Mouse (Mus musculus) left cerebral cortex, postnatal 4 days (tissue): ENCODE measurements at regions not wholly inside any gene's neighbourhood (a gene's known extent, or its start where the extent isn't known, plus 50 kb on each side); places are given as distances from the start of the nearest gene placed in this dataset.

Experiments used
- DNase-seq: peaks from one replicate; pipeline ENCODE4 v3.0.0-alpha.2; 2022
- intact Hi-C: fragments of 180-260 bp; cut with DNase I; formaldehyde crosslinking; loops from one replicate; pipeline ENCODE4 v1.15.1; 2025

DNA sequence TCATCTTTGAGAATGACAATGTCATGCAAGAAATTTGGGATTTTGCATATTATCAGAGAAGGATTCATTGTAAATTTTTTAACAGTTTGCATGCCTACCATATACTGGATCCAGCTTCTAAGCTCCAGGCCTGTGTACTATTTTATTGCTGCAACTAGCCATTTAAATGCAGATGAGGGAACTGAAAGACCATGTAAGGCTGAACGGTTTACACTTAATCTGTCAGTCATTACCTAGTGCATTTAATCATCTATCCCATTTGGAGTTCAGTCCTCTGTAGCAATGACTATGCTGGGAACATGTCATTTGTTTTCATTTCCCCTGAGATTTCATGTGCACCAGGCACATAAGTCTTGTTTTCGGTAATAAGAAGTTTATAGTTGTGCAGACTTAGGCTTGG, 631.8 kb upstream of the Gm21961 start:
- DNase-seq, result no peak
- intact Hi-C loops, result no loop called here

DNA sequence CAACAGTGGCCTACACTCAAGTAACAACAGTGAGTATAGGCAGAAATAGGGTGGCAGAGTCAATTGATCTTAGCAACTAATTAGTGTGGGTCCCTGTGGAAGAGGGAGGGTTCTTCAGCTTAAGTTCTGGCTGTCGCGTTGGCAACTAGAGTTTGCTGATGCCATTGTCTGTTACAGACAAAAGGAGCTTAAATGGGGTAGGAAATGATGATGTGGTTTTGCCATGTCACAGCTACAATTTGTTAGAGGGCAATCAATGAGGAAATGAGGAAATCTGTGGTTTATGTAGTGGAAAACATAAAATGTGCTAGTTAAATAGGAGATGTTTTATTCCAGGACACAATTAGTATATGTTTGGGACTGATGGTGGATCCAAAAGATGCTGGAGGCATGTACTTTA, 624.8 kb upstream of the Gm21961 start:
- no peak for DNase-seq
- intact Hi-C loops, result loop anchor here (5.0 kb wide), 3 partner anchors 447 to 957 kb away; no protein-coding TSS in a partner anchor

DNA sequence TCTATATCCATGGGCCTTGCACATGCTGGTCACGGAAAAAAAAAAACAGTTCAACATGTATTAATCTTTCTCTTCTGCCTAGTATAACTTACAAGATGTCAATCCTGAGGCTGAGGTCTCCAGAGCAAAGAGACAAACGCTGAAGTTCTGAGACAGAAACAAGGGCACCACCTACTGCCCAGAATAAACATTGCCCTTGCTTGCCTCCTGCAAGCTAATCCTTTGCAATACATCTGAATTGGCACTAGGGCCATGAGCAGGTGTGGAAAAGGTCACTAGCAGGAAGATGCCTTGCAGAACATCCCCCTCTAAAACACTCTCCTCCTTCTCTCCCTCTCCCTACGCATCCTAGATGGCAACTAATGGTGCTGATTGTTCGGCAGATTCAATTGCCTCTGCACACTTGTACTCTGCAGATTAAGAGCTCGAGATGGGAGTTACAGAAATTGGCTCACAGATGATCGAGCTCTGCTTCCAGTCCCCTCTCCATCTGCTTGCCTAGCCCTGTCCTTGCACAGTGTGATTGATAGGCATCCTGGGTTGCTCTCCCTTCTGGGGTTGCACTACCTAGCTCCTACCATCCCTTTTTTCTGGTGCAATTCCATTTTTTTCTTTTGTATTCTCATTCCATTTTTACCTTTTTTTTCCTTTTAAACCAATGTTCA, 622.9 kb upstream of the Gm21961 start:
- intact Hi-C loops, result loop anchor here (5.0 kb wide), 3 partner anchors 445 to 955 kb away; no protein-coding TSS in a partner anchor
- DNase-seq, result peak; percentile 75

DNA sequence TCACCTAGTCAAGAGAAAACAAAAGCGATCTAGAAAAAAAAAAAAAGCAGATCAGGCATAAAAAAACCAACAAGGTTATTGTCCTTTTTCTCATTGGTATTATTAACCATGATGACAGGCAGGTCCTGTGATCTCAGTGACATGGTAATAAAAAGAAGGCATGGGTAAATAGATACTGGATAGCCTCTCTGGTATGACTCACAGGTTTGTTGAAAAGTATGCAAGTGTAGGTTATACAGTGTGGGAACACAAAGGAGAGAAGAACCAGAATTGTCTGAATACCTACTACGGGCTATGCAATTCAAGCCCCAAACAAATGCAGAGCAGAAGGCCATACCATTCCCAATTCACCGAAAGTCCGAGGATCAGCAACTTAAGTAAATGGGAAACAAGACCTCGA, 617.7 kb upstream of the Gm21961 start:
- DNase-seq, result no peak
- intact Hi-C loops, result no loop called here

DNA sequence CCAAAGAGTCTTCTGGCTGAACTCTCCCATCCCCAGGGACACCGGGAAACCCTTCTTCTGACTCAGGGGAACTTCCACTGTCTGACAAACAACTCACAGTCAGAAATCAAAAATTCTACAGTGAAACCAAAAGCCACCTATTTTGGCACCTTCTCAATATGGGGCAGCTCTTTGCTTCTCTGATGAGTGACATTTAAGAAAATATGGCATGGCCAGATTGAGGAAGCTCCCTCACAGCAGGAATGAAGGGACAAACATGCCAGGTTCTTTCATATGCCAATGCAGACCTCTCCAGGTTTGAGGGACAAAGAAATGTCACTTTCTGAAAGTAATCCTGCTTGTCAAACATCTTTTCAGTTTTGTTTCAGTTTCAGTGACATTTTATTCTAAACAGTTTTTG, 615.8 kb upstream of the Gm21961 start:
- no peak for DNase-seq
- intact Hi-C loops, result no loop called here

DNA sequence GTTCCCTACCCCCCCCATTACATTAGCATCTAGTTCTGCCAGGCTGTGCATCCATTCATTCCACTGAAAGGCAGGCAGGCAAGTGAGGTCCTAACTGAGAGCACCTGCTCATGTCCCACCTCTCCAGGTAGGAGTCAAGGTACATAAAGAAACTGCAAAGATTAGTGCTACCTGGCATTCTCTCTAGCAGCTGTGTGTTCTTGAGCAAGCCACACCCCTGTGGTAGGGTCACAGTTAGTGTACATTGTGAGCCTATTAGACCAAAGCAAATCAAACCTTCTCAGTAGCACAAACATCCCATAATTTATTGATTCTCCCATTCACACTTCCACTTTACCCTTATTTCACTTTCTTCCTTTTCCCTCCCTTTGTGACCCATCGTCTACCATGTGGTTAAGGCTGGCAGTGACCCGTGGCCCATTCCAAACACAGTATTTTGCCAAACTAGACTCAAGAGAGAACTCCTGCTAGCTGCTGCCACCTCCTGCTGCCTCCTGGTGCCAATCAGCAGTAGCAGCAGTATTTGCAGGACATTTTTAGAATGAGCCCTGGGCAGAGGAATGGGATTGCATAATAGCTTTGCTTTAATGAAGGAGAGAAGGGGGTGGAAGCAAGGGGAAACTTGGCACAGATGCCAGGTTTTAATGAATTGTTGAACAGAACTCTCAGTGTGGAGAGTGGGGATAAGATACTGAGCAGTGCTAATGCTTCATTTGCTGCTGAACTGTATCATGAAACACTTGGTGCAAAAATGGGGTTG, 578.2 kb upstream of the Gm21961 start:
- intact Hi-C loops, result no loop called here
- DNase-seq, result peak; percentile 29

DNA sequence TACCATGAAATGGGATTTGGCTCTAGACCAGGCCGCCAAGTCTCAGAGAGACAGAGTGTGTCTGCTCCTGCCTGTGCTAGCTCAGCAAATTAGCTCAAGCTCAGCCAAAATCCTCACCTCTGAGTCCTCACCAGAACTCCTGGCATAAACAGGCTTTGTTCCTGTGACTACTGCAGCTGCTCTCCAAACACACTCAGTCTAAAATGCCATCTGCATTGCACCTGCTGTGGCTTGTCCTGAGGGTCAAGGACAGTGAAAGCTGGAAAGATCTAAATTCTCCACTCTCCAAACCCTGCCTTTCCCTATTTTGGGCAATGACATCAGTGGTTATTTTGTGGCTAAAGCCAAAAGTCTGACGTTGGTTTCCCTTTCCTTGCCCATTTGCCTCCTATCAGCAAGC, 570.9 kb upstream of the Gm21961 start:
- peak; percentile 58 for DNase-seq
- intact Hi-C loops, result no loop called here

DNA sequence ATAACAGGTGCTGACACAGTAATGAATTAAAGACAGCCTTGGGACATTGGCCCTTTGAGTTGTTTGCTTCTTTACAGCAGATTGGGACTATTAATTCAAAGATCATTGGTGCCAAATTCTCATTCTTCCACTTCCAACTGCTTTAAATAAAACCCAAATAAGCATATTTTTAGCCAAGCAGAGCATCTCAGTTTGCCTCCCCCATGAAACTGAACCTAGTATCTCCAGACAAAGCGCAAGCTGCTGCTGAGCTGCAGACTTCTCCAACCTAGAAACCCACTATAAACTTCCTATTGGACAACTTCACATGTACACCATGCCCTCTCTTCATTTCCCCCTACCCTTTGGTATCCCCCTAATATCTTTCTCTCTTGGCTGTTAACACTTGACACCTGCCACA, 564.6 kb upstream of the Gm21961 start:
- DNase-seq, result no peak
- intact Hi-C loops, result no loop called here

DNA sequence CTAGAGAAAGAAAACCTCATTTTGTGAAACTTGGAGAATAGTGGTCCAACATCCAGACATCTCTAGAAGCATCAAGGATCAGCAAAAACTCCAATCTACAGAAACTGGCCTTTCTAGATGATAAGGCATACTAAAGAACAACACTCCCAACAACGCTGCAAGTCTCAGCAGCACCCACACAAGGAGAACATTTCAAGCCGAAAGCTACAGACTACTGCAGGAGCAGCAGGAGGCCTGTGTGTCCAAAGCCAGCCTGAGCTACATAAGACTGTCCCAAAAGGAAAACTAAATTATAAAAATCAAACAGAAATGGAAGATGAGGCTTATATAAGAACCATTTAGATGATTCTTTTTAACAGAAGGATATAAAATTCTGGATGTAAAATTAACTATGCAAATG, 553.2 kb upstream of the Gm21961 start:
- intact Hi-C loops, result no loop called here
- no peak for DNase-seq

DNA sequence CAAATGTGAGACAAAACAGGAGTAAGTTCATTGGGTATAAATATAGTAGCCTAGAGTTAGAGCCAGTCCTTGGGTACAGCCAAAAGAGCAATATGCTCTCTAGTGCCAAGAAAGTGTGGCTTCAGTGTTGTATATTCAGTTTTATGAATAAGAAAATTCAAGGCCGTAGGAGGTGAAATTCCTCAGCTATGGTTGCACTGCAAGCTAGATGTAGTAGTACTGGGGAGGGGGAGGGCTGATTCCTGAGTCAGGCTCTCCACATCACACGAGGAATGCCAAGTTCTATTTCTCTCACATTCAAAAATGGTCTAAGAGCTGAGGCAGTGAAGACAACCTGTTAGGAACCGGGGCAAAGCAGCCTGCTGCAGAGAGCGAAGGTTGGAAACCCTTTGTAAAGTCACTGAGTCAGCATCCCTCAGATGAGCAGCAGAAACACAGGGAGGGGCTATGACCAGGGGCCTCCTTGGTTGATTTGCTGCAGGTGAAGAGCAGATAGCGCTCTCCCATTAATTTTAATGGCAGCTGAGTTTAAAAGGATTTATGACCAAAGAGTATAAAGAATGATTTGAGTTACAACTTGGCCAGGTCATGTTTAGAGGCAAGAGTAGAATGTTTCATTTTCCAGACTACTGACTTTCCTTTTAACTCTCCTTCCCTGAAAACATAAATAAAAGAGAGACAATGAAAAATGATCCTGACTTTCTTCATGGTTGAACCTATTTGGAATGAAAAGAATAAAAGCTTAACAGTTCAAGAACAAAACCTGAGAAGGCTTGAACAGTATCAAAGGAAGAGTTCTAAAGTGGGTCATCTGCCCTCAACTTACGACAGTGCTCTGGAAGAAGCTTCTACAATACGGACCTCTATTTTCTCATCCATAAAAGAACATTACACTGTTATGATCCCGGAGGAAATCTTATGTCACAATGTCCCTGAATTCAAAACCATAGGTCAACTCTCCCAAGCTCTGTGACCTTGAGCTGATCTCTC, 543.4 kb upstream of the Gm21961 start:
- intact Hi-C loops, result no loop called here
- no peak for DNase-seq

DNA sequence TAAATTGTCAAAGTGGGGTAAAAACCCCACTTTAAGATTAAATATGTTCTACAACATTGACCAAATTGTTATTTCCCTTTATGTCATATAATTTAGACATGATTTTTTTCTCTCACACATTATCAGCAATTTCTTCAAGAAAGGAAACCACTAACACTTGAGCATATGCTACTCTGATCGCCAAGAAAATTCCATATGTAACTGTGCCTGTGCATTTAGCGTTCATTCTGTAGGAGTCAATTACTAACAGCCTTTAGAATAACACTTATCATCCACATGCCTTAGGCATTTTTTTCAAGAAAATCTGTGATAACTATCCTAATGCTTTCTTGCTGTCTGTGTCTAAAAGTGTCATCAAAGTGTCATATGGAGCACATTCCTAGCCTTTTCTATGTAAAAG, 534.3 kb upstream of the Gm21961 start:
- intact Hi-C loops, result no loop called here
- DNase-seq, result no peak

DNA sequence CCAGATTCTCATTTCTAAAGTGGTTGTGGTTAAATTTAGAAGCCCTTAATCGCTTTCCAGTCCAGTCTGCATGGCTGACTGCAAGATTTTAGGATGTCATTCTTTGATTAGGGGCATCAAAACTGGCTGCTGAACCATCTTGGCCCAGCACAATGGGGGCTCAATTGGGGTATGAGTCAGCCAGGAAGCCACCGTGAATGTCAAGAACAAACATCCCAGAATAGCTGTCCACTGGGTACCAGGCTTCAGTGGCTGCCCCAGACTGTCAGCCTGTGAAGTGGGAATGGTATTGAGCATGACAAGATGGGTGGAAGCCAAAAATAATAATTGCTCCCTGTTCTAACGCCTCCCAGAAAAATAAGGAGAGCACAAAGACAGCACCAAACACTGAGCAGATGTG, 520.9 kb upstream of the Gm21961 start:
- DNase-seq, result peak; percentile 20
- intact Hi-C loops, result no loop called here

DNA sequence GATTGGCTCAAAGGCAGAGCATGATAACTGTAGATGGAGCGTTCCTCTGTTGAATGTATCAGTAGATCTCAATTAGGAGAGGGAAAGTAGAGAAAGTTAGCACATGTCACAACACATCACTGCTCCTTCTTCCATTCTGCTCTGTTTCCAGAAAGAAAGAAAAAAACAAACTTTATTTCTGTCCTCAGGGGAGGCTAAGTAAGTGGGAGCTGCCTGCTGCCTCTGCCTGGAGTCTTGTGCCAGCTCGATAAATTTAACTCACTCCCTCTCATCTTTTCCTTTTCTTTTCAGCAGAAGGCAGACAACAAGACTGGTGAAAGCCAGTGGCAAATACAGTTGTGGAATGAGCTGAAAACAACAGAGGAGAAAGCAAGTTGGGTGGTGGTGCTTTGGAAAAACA, 517.5 kb upstream of the Gm21961 start:
- intact Hi-C loops, result no loop called here
- DNase-seq, result no peak

DNA sequence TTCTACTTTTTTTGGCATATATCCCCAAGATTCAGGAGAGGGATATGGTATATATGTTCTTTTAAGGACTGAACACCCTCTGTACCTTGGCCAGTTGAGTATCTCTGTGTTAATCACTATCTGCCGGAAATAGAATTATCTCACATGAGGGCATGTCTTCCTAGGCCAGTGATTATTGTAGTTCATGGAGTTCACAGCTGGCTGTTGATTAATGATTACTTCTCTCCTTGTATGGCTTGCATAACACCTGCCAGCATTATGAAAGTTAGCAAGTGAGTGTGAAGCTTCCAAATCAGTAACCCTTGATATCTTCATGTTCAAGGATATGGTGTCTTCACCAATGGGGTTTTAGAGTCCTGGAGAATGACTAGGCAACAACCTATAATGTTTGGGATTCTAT, 488.0 kb upstream of the Gm21961 start:
- intact Hi-C loops, result no loop called here
- no peak for DNase-seq

DNA sequence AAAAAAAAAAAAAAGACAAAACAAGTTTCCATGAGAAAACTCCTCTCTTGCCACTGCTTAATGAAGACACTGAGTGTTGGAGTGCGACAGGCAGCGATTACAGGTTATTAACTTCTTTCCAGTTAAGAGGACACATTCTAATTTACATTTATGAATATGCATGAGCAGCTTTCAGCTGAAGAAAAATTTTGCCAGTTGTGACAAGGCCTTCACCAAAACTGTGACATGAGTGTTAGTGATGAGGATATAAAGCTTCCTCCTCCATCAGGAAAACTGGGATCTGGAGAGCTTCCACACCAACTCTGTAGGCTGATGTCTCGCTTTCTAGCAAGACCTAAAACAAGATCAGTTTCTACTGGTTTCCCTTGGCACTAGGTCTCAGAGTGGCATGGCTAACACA, 464.2 kb upstream of the Gm21961 start:
- intact Hi-C loops, result no loop called here
- DNase-seq, result no peak

DNA sequence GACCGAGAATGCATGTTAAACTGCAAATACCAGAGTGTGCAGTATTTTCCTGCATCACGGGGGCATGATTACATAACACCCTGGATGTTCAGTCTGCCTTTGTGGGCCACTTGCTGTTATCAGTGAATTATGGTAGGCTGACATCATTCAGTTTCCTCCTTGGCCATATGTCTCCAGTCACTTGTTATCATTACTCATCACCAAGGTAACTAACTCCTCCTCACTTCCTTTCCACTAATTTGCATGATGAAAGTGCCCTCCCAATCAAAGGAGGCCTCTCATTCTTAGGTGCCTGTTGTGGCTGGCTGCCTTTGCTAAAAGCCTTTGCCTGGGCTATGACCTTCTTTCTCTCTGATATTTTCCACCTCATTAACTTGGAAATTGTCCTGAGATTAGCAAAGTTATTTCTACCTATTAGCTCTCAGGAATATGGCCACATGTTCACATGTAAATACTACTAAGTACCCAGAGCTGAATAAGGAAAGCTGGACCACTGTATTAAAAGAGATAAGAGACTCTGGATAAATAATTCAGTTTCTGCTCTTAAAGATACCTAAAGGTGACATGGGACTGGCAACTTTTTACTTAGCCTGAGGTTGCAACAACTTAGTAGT, 440.6 kb upstream of the Gm21961 start:
- intact Hi-C loops, result no loop called here
- no peak for DNase-seq

DNA sequence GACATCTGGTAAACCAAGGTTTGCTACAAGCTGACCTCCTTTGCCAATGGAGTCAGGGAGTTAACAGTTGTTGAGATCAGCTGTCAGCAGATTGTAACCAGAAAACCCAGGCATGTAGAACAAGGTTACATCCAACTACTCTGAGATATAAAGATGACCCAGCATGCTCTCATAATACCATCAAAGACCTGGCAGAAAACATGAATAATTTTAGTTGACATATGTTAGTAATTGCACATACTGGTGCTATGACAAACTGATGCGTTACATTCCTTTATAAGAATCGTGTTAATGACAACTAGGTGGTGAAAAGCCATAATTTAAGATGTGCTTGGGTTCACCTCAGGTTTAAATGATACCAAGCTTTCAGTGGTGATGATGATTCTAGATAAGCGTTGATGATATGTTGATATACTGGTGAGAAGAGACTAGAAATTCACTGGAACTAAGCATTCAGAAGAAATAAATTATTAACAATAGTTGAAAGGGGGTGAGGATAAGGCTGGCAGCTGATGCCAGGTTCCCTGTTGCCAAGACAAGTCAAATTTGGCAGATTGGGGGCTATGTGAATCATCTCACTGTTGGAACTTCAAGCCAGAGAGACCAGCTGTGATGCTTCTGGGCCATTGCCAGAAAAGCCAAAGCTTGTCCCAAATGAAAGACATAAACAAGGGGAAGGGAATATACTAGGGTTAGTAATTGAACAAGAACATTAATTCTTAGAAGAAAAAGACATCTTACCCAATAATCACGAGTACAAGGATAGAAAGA, 437.7 kb upstream of the Gm21961 start:
- intact Hi-C loops, result no loop called here

DNA sequence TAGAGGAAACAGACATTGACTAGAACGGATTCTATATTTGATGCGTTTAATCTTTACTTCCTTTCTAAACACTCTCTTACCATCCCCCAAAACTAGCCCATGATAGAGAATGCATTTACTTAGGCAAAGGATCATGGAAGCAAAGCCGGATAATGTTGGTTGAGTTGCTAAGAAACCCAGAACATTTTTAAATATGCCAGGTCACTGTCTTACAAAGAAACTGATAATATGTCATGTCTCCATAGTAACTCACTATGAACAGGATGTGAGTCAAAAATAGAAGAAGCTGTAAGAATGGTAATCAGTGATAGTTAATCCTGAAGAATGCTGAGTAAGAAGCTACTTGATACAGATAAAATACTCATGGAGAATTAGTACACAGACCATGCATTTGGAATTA, 405.0 kb upstream of the Gm21961 start:
- intact Hi-C loops, result no loop called here

More for the DNA sequence above, 437.7 kb upstream of the Gm21961 start:
- DNase-seq, result peak; percentile 85

More for the DNA sequence above, 405.0 kb upstream of the Gm21961 start:
- no peak for DNase-seq
